Mouse (Mus musculus): ENCODE results near the gene Alkbh5.
"Not testable (repeated sequence)": the region's sequence is repeated elsewhere in the genome, so short reads cannot be mapped to it uniquely, and the experiment has no call there.

Alkbh5 gene

GRCm38 (mm10) chr11:60537468-60538347 is 1.5 kb downstream of the Alkbh5 start:
- ChIA-PET CTCF (interaction anchor here (0.5 to 1.4 kb wide), 15 partner anchors 11 to 1324 kb away, joined by 3 to 9 read pairs (median 4); partner anchors contain the start of genes Smcr8 (in 1 of the 4) and Top3a (in 1 of the 4)), POLR2A (interaction anchor here (0.6 to 7.1 kb wide), 147 partner anchors 8 to 1649 kb away, joined by 3 to 206 read pairs (median 4); partner anchors contain the start of genes Drc3 (in 3 of the 4), Drg2 (in 3 of the 4), Gid4 (in 3 of the 4) and Tom1l2 (in 3 of the 4))

DNA sequence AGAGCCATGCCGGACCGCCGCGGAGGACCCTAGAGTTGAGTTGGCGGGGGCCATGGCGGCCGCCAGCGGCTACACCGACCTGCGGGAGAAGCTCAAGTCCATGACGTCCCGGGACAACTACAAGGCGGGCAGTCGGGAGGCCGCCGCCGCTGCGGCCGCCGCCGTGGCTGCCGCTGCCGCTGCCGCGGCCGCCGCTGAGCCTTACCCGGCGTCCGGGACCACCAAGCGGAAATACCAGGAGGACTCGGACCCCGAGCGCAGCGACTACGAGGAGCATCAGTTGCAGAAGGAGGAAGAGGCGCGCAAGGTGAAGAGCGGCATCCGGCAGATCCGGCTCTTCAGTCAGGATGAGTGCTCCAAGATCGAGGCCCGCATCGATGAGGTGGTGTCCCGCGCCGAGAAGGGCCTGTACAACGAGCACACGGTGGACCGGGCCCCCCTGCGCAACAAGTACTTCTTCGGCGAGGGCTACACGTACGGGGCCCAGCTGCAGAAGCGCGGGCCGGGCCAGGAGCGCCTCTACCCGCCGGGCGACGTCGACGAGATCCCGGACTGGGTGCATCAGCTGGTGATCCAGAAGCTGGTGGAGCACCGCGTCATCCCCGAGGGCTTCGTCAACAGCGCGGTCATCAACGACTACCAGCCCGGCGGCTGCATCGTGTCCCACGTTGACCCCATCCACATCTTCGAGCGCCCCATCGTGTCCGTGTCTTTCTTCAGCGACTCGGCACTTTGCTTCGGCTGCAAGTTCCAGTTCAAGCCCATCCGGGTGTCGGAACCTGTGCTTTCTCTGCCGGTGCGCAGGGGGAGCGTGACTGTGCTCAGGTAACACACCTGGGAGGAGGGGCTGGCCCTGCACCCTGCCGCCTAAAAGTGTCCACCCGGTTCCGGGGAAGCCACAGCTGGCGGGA is 2.4 kb downstream of the Alkbh5 start:
- POLR2A ChIA-PET = interaction anchor here (0.6 to 7.1 kb wide), 75 partner anchors 7 to 781 kb away, joined by 3 to 206 read pairs (median 8); partner anchors contain the start of genes Dhrs7b (in 2 of the 4), Drc3 (in 2 of the 4), Gid4 (in 2 of the 4) and Mief2 (in 2 of the 4)
- CTCF ChIA-PET = interaction anchor here (0.5 to 1.4 kb wide), 11 partner anchors 8 to 461 kb away, joined by 3 to 14 read pairs (median 4); no protein-coding TSS in a partner anchor

DNA sequence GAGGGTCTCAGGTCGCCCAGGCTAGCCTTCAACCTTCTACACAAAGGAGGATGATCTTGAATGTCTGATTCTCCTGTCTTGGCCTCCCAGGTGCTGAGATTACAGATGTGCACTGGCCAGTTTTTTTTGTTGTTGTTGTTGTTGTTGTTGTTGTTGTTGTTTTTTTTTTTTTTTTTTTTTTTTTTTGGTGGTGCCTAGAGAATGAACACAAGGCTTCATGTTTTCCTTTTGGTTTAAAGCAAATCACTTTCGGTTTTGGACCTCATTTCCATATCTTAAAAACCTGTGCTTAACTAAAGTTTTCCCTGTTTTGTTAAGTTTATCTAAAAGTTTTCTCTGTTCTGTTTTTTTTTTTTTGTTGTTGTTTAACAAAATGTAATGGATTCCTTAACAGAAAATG is 3.4 kb downstream of the Alkbh5 start:
- POLR2A ChIA-PET = interaction anchor here (0.6 to 7.1 kb wide), 15 partner anchors 9 to 392 kb away, joined by 3 to 206 read pairs (median 12); partner anchors contain the start of genes Drc3 (in 1 of the 4), Map2k3 (in 1 of the 4), Tmem11 (in 1 of the 4) and Tom1l2 (in 1 of the 4)

DNA sequence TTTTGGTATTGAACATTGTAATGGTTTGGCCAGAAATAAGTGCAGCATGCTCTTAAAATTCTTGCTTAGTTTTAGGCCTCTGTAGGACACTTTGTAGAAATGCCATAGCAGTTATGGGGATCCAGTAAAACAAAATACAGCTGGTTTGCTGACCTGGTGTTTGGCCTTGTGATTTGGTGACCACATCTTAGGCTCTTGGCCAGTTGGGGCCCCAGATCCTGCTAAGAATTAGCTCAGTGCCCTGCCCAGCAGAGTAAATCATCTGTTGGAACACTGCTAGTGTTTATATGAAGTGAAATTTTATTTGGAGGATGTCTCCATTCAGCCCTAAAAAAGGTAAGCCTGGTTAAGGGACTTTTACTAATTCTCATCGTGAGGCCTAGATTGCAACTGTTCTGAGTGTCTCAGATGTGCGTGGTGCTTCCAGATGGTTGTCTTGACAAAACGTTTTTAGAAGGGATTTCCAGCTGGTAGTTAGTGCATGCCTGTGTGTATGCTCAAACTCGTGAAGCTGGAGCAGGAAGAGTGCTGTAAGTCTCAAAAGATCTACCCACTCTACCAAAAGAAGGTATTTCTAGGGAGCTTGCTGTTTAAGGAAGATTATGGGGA is 3.9 kb downstream of the Alkbh5 start:
- CTCF ChIA-PET = interaction anchor here in 1 of 4 experiments (0.6 kb wide), 1 partner anchor 163 kb away, joined by 10 read pairs; no protein-coding TSS in a partner anchor
- POLR2A ChIA-PET = interaction anchor here in 1 of 4 experiments (0.8 to 7.1 kb wide), 8 partner anchors 9 to 187 kb away, joined by 3 to 129 read pairs (median 4); partner anchors contain the start of genes Drc3, Llgl1 and Tom1l2

More for the DNA sequence above, 3.4 kb downstream of the Alkbh5 start:
- CTCF ChIA-PET = interaction anchor here in 2 of 4 experiments (0.6 to 0.9 kb wide), 2 partner anchors 9 to 462 kb away, joined by 3 to 14 read pairs; no protein-coding TSS in a partner anchor

DNA sequence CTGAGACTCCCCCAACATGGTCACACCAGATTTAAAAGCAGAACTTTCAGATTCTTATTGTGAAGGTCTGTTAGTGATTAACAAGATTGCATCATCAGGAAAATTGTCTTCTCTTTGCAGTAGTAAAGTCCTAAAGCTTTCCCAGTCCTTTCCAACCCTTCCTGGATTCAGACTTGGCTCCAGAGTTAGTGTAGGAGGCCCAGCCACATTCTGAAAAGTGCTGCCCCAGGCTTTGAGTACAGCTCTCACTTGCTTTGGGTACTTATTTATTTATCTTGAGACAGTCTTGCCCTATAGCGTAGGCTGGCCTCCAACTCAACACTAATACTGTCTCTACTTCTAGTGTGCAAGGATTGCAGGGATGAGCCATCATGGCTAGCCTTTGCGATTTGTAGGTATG is 4.6 kb downstream of the Alkbh5 start:
- ChIA-PET POLR2A (interaction anchor here in 1 of 4 experiments (0.8 to 7.1 kb wide), 9 partner anchors 8 to 159 kb away, joined by 3 to 129 read pairs (median 4); partner anchors contain the start of genes Gid4 and Llgl1), CTCF (interaction anchor here in 1 of 4 experiments (0.6 kb wide), 2 partner anchors 8 to 162 kb away, joined by 3 to 10 read pairs; no protein-coding TSS in a partner anchor)

- CTCF ChIA-PET = no interaction called here
- POLR2A ChIA-PET = interaction anchor here in 3 of 4 experiments (0.6 to 7.1 kb wide), 14 partner anchors 10 to 392 kb away, joined by 3 to 129 read pairs (median 4); partner anchors contain the start of gene Gid4 (in 1 of the 3)
Measured at GRCm38 (mm10) chr11:60541831-60542230, 5.7 kb downstream of the Alkbh5 start.

GRCm38 (mm10) chr11:60543211-60543610 is 7.0 kb downstream of the Alkbh5 start:
- POLR2A ChIA-PET = interaction anchor here in 3 of 4 experiments (0.6 to 2.5 kb wide), 10 partner anchors 9 to 947 kb away, joined by 3 to 13 read pairs (median 4); no protein-coding TSS in a partner anchor
- CTCF ChIA-PET = interaction anchor here in 2 of 4 experiments (0.6 to 0.7 kb wide), 3 partner anchors 32 to 217 kb away, joined by 3 to 4 read pairs (median 3); no protein-coding TSS in a partner anchor

GRCm38 (mm10) chr11:60545433-60545832 is 9.3 kb downstream of the Alkbh5 start:
- ChIA-PET POLR2A (interaction anchor here (0.6 to 2.7 kb wide), 6 partner anchors 8 to 644 kb away, joined by 3 to 28 read pairs (median 9); partner anchors contain the start of gene Alkbh5 (in 1 of the 4)), CTCF (no interaction called here)

- ChIA-PET POLR2A (interaction anchor here in 2 of 4 experiments (0.7 to 1.9 kb wide), 6 partner anchors 9 to 1356 kb away, joined by 3 to 12 read pairs (median 4); no protein-coding TSS in a partner anchor), CTCF (interaction anchor here in 1 of 4 experiments (0.7 kb wide), 1 partner anchor 217 kb away, joined by 3 read pairs; no protein-coding TSS in a partner anchor)
Measured at GRCm38 (mm10) chr11:60548112-60548511, 11.9 kb downstream of the Alkbh5 start.

- ChIA-PET POLR2A (interaction anchor here in 3 of 4 experiments (0.8 to 4.8 kb wide), 4 partner anchors 10 to 285 kb away, joined by 3 to 17 read pairs (median 8); no protein-coding TSS in a partner anchor), CTCF (interaction anchor here in 1 of 4 experiments (0.5 to 1.8 kb wide), 2 partner anchors 11 to 15 kb away, joined by 3 to 5 read pairs; no protein-coding TSS in a partner anchor)
Measured at GRCm38 (mm10) chr11:60553091-60553490, 16.9 kb downstream of the Alkbh5 start.

DNA sequence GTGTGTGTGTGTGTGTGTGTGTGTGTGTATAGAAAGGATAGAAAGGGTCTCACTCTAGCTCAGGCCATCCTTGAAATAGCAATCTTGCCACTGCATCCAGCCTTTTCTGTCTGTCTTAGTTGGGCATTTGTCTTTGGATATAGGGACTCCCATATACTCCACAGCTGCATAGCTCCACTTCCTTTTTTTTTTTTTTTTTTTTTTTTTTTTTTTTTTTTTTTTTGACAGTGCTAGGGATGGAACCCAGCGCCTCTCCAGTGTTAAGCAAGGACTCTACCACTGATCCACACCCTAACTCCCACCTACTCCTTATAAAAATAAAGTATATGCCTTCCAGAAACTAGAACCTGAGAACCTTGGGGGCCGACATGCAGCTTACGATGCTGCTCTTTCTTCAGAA is 21.5 kb downstream of the Alkbh5 start:
- POLR2A ChIA-PET = interaction anchor here (0.5 to 3.3 kb wide), 12 partner anchors 9 to 419 kb away, joined by 3 to 16 read pairs (median 4); no protein-coding TSS in a partner anchor
- CTCF ChIA-PET = interaction anchor here in 3 of 4 experiments (0.6 to 1.0 kb wide), 8 partner anchors 19 to 308 kb away, joined by 3 to 15 read pairs (median 6); no protein-coding TSS in a partner anchor

DNA sequence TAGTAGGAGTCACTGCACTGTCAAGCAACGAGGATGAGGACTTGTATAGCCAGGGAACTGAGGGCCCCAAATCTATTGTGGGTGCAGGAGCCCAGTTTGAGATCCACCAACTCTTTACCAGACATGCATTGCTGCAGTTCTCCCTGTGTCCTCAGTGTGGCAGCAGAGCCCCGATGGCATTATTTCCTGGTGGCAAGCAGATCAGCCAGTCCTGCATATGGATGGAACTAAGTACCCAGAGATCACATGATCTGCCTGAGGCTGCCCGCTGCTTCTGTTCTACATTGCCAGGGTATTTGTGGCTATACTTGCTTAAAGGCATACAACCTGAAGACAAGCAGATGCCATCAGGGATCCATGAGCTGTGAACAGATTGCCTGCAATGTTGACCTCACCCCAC is 23.2 kb downstream of the Alkbh5 start:
- ChIA-PET POLR2A (interaction anchor here in 2 of 4 experiments (0.6 to 1.4 kb wide), 5 partner anchors 11 to 193 kb away, joined by 3 to 7 read pairs (median 3); no protein-coding TSS in a partner anchor), CTCF (interaction anchor here in 2 of 4 experiments (0.7 to 2.2 kb wide), 6 partner anchors 20 to 308 kb away, joined by 3 to 9 read pairs (median 3); no protein-coding TSS in a partner anchor)

- CTCF ChIA-PET, POLR2A ChIA-PET: not testable (repeated sequence)
Measured at GRCm38 (mm10) chr11:60574006-60574405, 37.8 kb downstream of the Alkbh5 start.

Data from embryonic stem cell, embryonic (primary cell).